Comparison of ENCODE assay signal across 10 mouse cellular contexts in genomic region chr3:129640211-129641000, GRCm38 (mm10).
DNase-seq lines count a peak whose midpoint lies in the region; ATAC-seq and TF ChIP-seq lines count a peak whose summit lies in the region.
"Had no signal": no experiment of that assay in that cellular context is flagged by ENCODE, and none has a peak within 500 bp of the region (broad histone marks: within the 10 kb centered on the region; RNA-seq: fewer than 3 reads in every experiment).

No protein-coding gene starts in this region.

- no peaks in the 10 kb centered on the region for H3K36me3 ChIP-seq in limb, embryonic 14.5 days (ENCODE audit: control insufficient read depth, insufficient read depth, low read length)
- H3K36me3 ChIP-seq: heart, embryonic 15.5 days had no signal

- no peak overlapping the region for H3K9ac ChIP-seq in limb, embryonic 14.5 days (ENCODE audit: low read depth, low read length, severe bottlenecking)
- H3K9ac ChIP-seq: heart, embryonic 15.5 days had no signal

- DNase-seq in embryo, embryonic 11 days, result peak; percentile 20
- DNase-seq in embryo, embryonic 10 days (ENCODE audit: low spot score), result no peak
- peak; percentile 50 for DNase-seq in right cerebral cortex, adult 18-20 months
- DNase-seq in right cerebral cortex, postnatal 14 days, result no peak
- peak; percentile 50 for DNase-seq in limb, embryonic 14.5 days (ENCODE audit: low spot score)
- DNase-seq in right cerebral cortex, postnatal 4 days, result peak; percentile 13
- no peak for DNase-seq in gastrocnemius, adult 8-10 months (ENCODE audit: low spot score in 2 of 2)

- H3K9me3 ChIP-seq in limb, embryonic 14.5 days (ENCODE audit: control insufficient read depth, low read length), result no peaks in the 10 kb centered on the region
- H3K9me3 ChIP-seq: heart, embryonic 15.5 days had no signal

- no peak for TF ChIP-seq POLR2A in limb, embryonic 14.5 days (IDR thresholded peaks at IDR 0.05; ENCODE audit: borderline replicate concordance, extremely low read depth, insufficient read depth, insufficient read length)

- H3K4me1 ChIP-seq in limb, embryonic 14.5 days (ENCODE audit: control insufficient read depth, insufficient read depth, low read length), result peaks cover 7% of the 10 kb centered on the region; the same call in 1 of the 2 replicates

- peak; percentile 72 for ATAC-seq in limb, embryonic 14.5 days (ENCODE audit: low FRiP score, low read depth)
- ATAC-seq in activated CD4-positive, CD25-positive, alpha-beta regulatory T cell, adult 4 months, result no peak

- H3K4me3 ChIP-seq in limb, embryonic 14.5 days (replicated peaks; ENCODE audit: low read length), result no peak overlapping the region
- H3K4me3 ChIP-seq: erythroblast, embryonic 14.5 days; heart, embryonic 15.5 days had no signal

- no peak overlapping the region for H3K4me2 ChIP-seq in limb, embryonic 14.5 days (replicated peaks; ENCODE audit: low read depth, low read length, severe bottlenecking)
- H3K4me2 ChIP-seq: heart, embryonic 15.5 days had no signal

- WGBS in limb, embryonic 14.5 days, result 63% methylated on average over 10 of the region's 10 CpGs

- H3K27me3 ChIP-seq in limb, embryonic 14.5 days (ENCODE audit: control insufficient read depth, insufficient read depth, low read length), result no peaks in the 10 kb centered on the region
- H3K27me3 ChIP-seq: heart, embryonic 15.5 days had no signal

- H3K27ac ChIP-seq in limb, embryonic 14.5 days (replicated peaks; ENCODE audit: low read depth, low read length), result peak overlapping the region; percentile 72
- H3K27ac ChIP-seq: heart, embryonic 15.5 days had no signal

Comparison
In these comparisons a context has a peak if more than half of its experiments do, and no peak if none do; other contexts are left out.
1. DNase-seq: peak in embryo, embryonic 11 days (single experiment), right cerebral cortex, adult 18-20 months (single experiment), limb, embryonic 14.5 days (single experiment) and right cerebral cortex, postnatal 4 days (single experiment); none in embryo, embryonic 10 days (single experiment), right cerebral cortex, postnatal 14 days (single experiment) and gastrocnemius, adult 8-10 months (0 of 2).